Mouse (Mus musculus): Measurements from ENCODE around the gene Xpot.

Gene Xpot

GRCm38 (mm10) chr10:121626186-121626882 is at the start of gene Xpot:
Xpot (minus strand) TSS chr10:121626332.
- peak; percentile 99 for DNase-seq (ENCODE audit: low read depth, low spot score)

- DNase-seq (ENCODE audit: low read depth, low spot score): no peak
Measured at GRCm38 (mm10) chr10:121669103-121669502, 43.0 kb upstream of the Xpot start.

GRCm38 (mm10) chr10:121665631-121666145 is 39.6 kb upstream of the Xpot start:
- DNase-seq (ENCODE audit: low read depth, low spot score): no peak

- no peak for DNase-seq (ENCODE audit: low read depth, low spot score)
Measured at GRCm38 (mm10) chr10:121663599-121663998, 37.5 kb upstream of the Xpot start.

- peak; percentile 73 for DNase-seq (ENCODE audit: low read depth, low spot score)
Measured at GRCm38 (mm10) chr10:121662711-121663110, 36.6 kb upstream of the Xpot start.

- DNase-seq (ENCODE audit: low read depth, low spot score): no peak
Measured at GRCm38 (mm10) chr10:121655907-121656306, 29.8 kb upstream of the Xpot start.

GRCm38 (mm10) chr10:121653079-121653478 is 26.9 kb upstream of the Xpot start:
- DNase-seq (ENCODE audit: low read depth, low spot score): no peak

- no peak for DNase-seq (ENCODE audit: low read depth, low spot score)
Measured at GRCm38 (mm10) chr10:121646294-121646693, 20.2 kb upstream of the Xpot start.

GRCm38 (mm10) chr10:121642054-121642947 is 16.2 kb upstream of the Xpot start:
- peak; percentile 51 for DNase-seq (ENCODE audit: low read depth, low spot score)

- peak; percentile 87 for DNase-seq (ENCODE audit: low read depth, low spot score)
Measured at GRCm38 (mm10) chr10:121641272-121642053, 15.3 kb upstream of the Xpot start, which contains the start of gene D930020B18Rik. D930020B18Rik (plus strand) TSS chr10:121641588.

- no peak for DNase-seq (ENCODE audit: low read depth, low spot score)
Measured at GRCm38 (mm10) chr10:121640944-121641271, 14.8 kb upstream of the Xpot start.

GRCm38 (mm10) chr10:121640150-121640930 is 14.2 kb upstream of the Xpot start:
- peak; percentile 54 for DNase-seq (ENCODE audit: low read depth, low spot score)

GRCm38 (mm10) chr10:121639573-121639972 is 13.4 kb upstream of the Xpot start:
- no peak for DNase-seq (ENCODE audit: low read depth, low spot score)

GRCm38 (mm10) chr10:121636276-121636675 is 10.1 kb upstream of the Xpot start:
- DNase-seq (ENCODE audit: low read depth, low spot score): no peak

GRCm38 (mm10) chr10:121634159-121634558 is 8.0 kb upstream of the Xpot start:
- DNase-seq (ENCODE audit: low read depth, low spot score): no peak

- DNase-seq (ENCODE audit: low read depth, low spot score): peak; percentile 65
Measured at GRCm38 (mm10) chr10:121628561-121629040, 2.5 kb upstream of the Xpot start.

GRCm38 (mm10) chr10:121627216-121627852 is 1.2 kb upstream of the Xpot start:
- no peak for DNase-seq (ENCODE audit: low read depth, low spot score)

GRCm38 (mm10) chr10:121625407-121626185 is 536 bp downstream of the Xpot start:
- DNase-seq (ENCODE audit: low read depth, low spot score): no peak

GRCm38 (mm10) chr10:121625006-121625405 is 1.1 kb downstream of the Xpot start:
- no peak for DNase-seq (ENCODE audit: low read depth, low spot score)

All from R1 (cell line).